Mouse (Mus musculus) ES-Bruce4 (cell line): ENCODE results near the gene Cbx5.

Experiments
- CTCF ChIP-seq: IDR thresholded peaks from one replicate; pipeline ENCODE4 v1.8.1; 2011; ENCODE audit warnings: low read depth, low read length
- POLR2A ChIP-seq: IDR thresholded peaks from one replicate; pipeline ENCODE4 v1.8.1; 2011; ENCODE audit warnings: low read length; ENCODE audit not compliant: insufficient read depth

- no peak for TF ChIP-seq POLR2A
- TF ChIP-seq CTCF = no peak
These were observed 2.3 kb downstream of the Cbx5 start for GRCm38 (mm10) chr15:103237295-103237694.
